Mouse (Mus musculus) heart, embryonic 12.5 days (tissue): Measurements from ENCODE around the gene Krtcap3. TPM values are rescaled to one million over a fixed set of nuclear protein-coding genes. Genes with fewer than 3 reads are reported as not detected.
"Not testable (repeated sequence)": the region's sequence is repeated elsewhere in the genome, so short reads cannot be mapped to it uniquely, and the experiment has no call there.

Experiments used
- ATAC-seq: fragments of 200-750 bp; cut with Nextera tagmentation; 2 replicates; pipeline ENCODE4 v1.8.0; 2017; ENCODE audit warnings: moderate TSS enrichment, moderate library complexity; ENCODE audit not compliant: insufficient number of reproducible peaks, low FRiP score
- H3K27ac ChIP-seq: fragments of 300-500 bp; sonication (generic); 2 replicates; pipeline ENCODE4 v1.5.1; 2016; ENCODE audit warnings: mild to moderate bottlenecking, moderate library complexity; ENCODE audit not compliant: poor library complexity, severe bottlenecking
- H3K27me3 ChIP-seq: fragments of 300-500 bp; sonication (generic); replicated peaks from 2 replicates; pipeline ENCODE4 v1.6.1; 2016; ENCODE audit warnings: mild to moderate bottlenecking, moderate library complexity
- H3K36me3 ChIP-seq: fragments of 300-500 bp; sonication (generic); 2 replicates; pipeline ENCODE4 v1.6.1; 2016; ENCODE audit warnings: mild to moderate bottlenecking, moderate library complexity
- H3K4me1 ChIP-seq: fragments of 300-500 bp; sonication (generic); replicated peaks from 2 replicates; pipeline ENCODE4 v1.6.1; 2016; ENCODE audit warnings: mild to moderate bottlenecking
- H3K4me2 ChIP-seq: fragments of 300-500 bp; sonication (generic); 2 replicates; pipeline ENCODE4 v1.6.1; 2016; ENCODE audit warnings: mild to moderate bottlenecking, moderate library complexity
- H3K4me3 ChIP-seq: fragments of 300-500 bp; sonication (generic); 2 replicates; pipeline ENCODE4 v1.5.1; 2016; ENCODE audit warnings: mild to moderate bottlenecking
- H3K9ac ChIP-seq: fragments of 300-500 bp; sonication (generic); 2 replicates; pipeline ENCODE4 v1.6.1; 2016; ENCODE audit warnings: mild to moderate bottlenecking, moderate library complexity
- H3K9me3 ChIP-seq: fragments of 300-500 bp; sonication (generic); replicated peaks from 2 replicates; pipeline ENCODE4 v1.6.1; 2016; ENCODE audit warnings: mild to moderate bottlenecking, moderate library complexity
- WGBS: fragments of 180-500 bp; shearing (Covaris S2); methylation state at CpG from one replicate; pipeline ENCODE4 v1.1.7; 2016; 5-methylcytosine and 5-hydroxymethylcytosine counted together
- polyA plus RNA-seq: library from polyadenylated mRNA; unstranded; fragments of >200 nt; fragmentation: Nextera tagmentation; extraction: Ambion mirVana; gene quantifications from 2 replicates; pipeline ENCODE4 v1.2.1, GENCODE M21; 2016

Krtcap3 gene
- 7.4 and 7.5 TPM in 2 replicates for polyA plus RNA-seq

GRCm38 (mm10) chr5:31251541-31252101 is at the start of gene Krtcap3:
Krtcap3 (plus strand) TSS chr5:31251691.
- H3K9me3 ChIP-seq, result no peaks in the 10 kb centered on the region
- H3K9ac ChIP-seq, result peak within 1 kb of the TSS; percentile 56
- WGBS, result 22% methylated on average over 47 of the region's 47 CpGs
- peak; percentile 81 for ATAC-seq
- peak within 1 kb of the TSS; percentile 36 for H3K4me3 ChIP-seq
- H3K4me1 ChIP-seq, result peaks cover 52% of the 10 kb centered on the region
- H3K27me3 ChIP-seq, result no peaks in the 10 kb centered on the region
- H3K4me2 ChIP-seq, result peak within 1 kb of the TSS; percentile 71
- no peak within 1 kb of the TSS; the same call in 1 of the 2 replicates for H3K27ac ChIP-seq
- peaks cover 93% of the 10 kb centered on the region for H3K36me3 ChIP-seq

- peak; percentile 97 for ATAC-seq
- peak within 1 kb of the TSS; percentile 86 for H3K4me2 ChIP-seq
- H3K9me3 ChIP-seq, result peaks cover 5% of the 10 kb centered on the region
- H3K27ac ChIP-seq, result peak within 1 kb of the TSS; percentile 85
- peaks cover 79% of the 10 kb centered on the region for H3K36me3 ChIP-seq
- peak within 1 kb of the TSS; percentile 70 for H3K4me3 ChIP-seq
- no peaks in the 10 kb centered on the region for H3K27me3 ChIP-seq
- H3K9ac ChIP-seq, result peak within 1 kb of the TSS; percentile 84
- H3K4me1 ChIP-seq, result peaks cover 18% of the 10 kb centered on the region
- under 1% methylated on average over 53 of the region's 53 CpGs for WGBS
These were observed 49.5 kb upstream of the Krtcap3 start, which contains the start of gene Zfp513 for GRCm38 (mm10) chr5:31201742-31202590. Zfp513 (minus strand) TSS chr5:31202303.

GRCm38 (mm10) chr5:31202933-31203332 is 48.6 kb upstream of the Krtcap3 start:
- H3K27ac ChIP-seq, result peak overlapping the region; percentile 85; the same call in 1 of the 2 replicates
- WGBS, result 83% methylated on average over 7 of the region's 7 CpGs

GRCm38 (mm10) chr5:31203866-31204265 is 47.6 kb upstream of the Krtcap3 start:
- no peak overlapping the region for H3K27ac ChIP-seq
- H3K9me3 ChIP-seq, result peaks cover 5% of the 10 kb centered on the region
- 89% methylated on average over 2 of the region's 2 CpGs for WGBS
- no peak overlapping the region for H3K4me3 ChIP-seq
- H3K9ac ChIP-seq, result no peak overlapping the region
- H3K27me3 ChIP-seq, result no peaks in the 10 kb centered on the region
- no peak for ATAC-seq
- H3K4me2 ChIP-seq, result no peak overlapping the region
- H3K4me1 ChIP-seq, result peaks cover 18% of the 10 kb centered on the region
- peaks cover 73% of the 10 kb centered on the region for H3K36me3 ChIP-seq

More at GRCm38 (mm10) chr5:31202933-31203332, 48.6 kb upstream of the Krtcap3 start:
- Histone ChIP-seq H3K4me1 (peaks cover 18% of the 10 kb centered on the region), H3K9ac (peak overlapping the region; percentile 84), H3K9me3 (peaks cover 5% of the 10 kb centered on the region), H3K4me2 (peak overlapping the region; percentile 81), H3K27me3 (no peaks in the 10 kb centered on the region), H3K36me3 (peaks cover 79% of the 10 kb centered on the region), H3K4me3 (peak overlapping the region; percentile 70)
- ATAC-seq, result no peak

- no peak overlapping the region for H3K27ac ChIP-seq
- ATAC-seq, result no peak
- H3K4me2 ChIP-seq, result no peak overlapping the region
- WGBS, result 92% methylated on average over 6 of the region's 6 CpGs
- H3K9me3 ChIP-seq, result peaks cover 5% of the 10 kb centered on the region
- no peak overlapping the region for H3K4me3 ChIP-seq
- no peak overlapping the region for H3K9ac ChIP-seq
- no peaks in the 10 kb centered on the region for H3K27me3 ChIP-seq
- peaks cover 68% of the 10 kb centered on the region for H3K36me3 ChIP-seq
- peaks cover 18% of the 10 kb centered on the region for H3K4me1 ChIP-seq
These were observed 47.1 kb upstream of the Krtcap3 start for GRCm38 (mm10) chr5:31204421-31204820.

GRCm38 (mm10) chr5:31216554-31216953 is 34.9 kb upstream of the Krtcap3 start:
- not testable (repeated sequence) for H3K4me2 ChIP-seq, H3K36me3 ChIP-seq, H3K9ac ChIP-seq, H3K4me1 ChIP-seq, H3K9me3 ChIP-seq, ATAC-seq, H3K4me3 ChIP-seq, H3K27ac ChIP-seq, H3K27me3 ChIP-seq
- 85% methylated on average over 6 of the region's 6 CpGs for WGBS

GRCm38 (mm10) chr5:31218294-31218693 is 33.2 kb upstream of the Krtcap3 start:
- Histone ChIP-seq H3K4me2 (peak overlapping the region; percentile 42; the same call in 1 of the 2 replicates), H3K9ac (no peak overlapping the region), H3K4me1 (peaks cover 10% of the 10 kb centered on the region), H3K27me3 (no peaks in the 10 kb centered on the region), H3K36me3 (no peaks in the 10 kb centered on the region), H3K4me3 (no peak overlapping the region), H3K9me3 (no peaks in the 10 kb centered on the region), H3K27ac (no peak overlapping the region)
- WGBS, result 51% methylated on average over 7 of the region's 7 CpGs
- no peak for ATAC-seq

- 2% methylated on average over 2 of the region's 2 CpGs for WGBS
- H3K9ac ChIP-seq, result no peak overlapping the region; the same call in 1 of the 2 replicates
- ATAC-seq, result no peak
- peak overlapping the region; percentile 35 for H3K4me3 ChIP-seq
- no peaks in the 10 kb centered on the region for H3K36me3 ChIP-seq
- H3K27me3 ChIP-seq, result no peaks in the 10 kb centered on the region
- H3K27ac ChIP-seq, result no peak overlapping the region
- H3K9me3 ChIP-seq, result no peaks in the 10 kb centered on the region
- H3K4me1 ChIP-seq, result peaks cover 10% of the 10 kb centered on the region
- H3K4me2 ChIP-seq, result peak overlapping the region; percentile 42; the same call in 1 of the 2 replicates
These were observed 32.4 kb upstream of the Krtcap3 start for GRCm38 (mm10) chr5:31219070-31219469.

- peaks cover 10% of the 10 kb centered on the region for H3K4me1 ChIP-seq
- H3K4me2 ChIP-seq, result peak overlapping the region; percentile 86
- H3K9me3 ChIP-seq, result no peaks in the 10 kb centered on the region
- H3K36me3 ChIP-seq, result no peaks in the 10 kb centered on the region
- H3K4me3 ChIP-seq, result peak overlapping the region; percentile 97
- H3K27me3 ChIP-seq, result no peaks in the 10 kb centered on the region
- peak overlapping the region; percentile 96 for H3K9ac ChIP-seq
- peak overlapping the region; percentile 90 for H3K27ac ChIP-seq
- WGBS, result 1% methylated on average over 11 of the region's 11 CpGs
- ATAC-seq, result no peak
These were observed 32.0 kb upstream of the Krtcap3 start for GRCm38 (mm10) chr5:31219474-31219873.

- Histone ChIP-seq H3K4me3 (peak overlapping the region; percentile 97), H3K4me1 (peaks cover 10% of the 10 kb centered on the region), H3K9me3 (no peaks in the 10 kb centered on the region), H3K27ac (peak overlapping the region; percentile 90), H3K4me2 (peak overlapping the region; percentile 86), H3K36me3 (no peaks in the 10 kb centered on the region), H3K9ac (peak overlapping the region; percentile 96), H3K27me3 (no peaks in the 10 kb centered on the region)
- 0% methylated on average over 37 of the region's 40 CpGs for WGBS
- peak; percentile 51 for ATAC-seq
These were observed 31.5 kb upstream of the Krtcap3 start for GRCm38 (mm10) chr5:31219911-31220447.
